In the genomic region with DNA sequence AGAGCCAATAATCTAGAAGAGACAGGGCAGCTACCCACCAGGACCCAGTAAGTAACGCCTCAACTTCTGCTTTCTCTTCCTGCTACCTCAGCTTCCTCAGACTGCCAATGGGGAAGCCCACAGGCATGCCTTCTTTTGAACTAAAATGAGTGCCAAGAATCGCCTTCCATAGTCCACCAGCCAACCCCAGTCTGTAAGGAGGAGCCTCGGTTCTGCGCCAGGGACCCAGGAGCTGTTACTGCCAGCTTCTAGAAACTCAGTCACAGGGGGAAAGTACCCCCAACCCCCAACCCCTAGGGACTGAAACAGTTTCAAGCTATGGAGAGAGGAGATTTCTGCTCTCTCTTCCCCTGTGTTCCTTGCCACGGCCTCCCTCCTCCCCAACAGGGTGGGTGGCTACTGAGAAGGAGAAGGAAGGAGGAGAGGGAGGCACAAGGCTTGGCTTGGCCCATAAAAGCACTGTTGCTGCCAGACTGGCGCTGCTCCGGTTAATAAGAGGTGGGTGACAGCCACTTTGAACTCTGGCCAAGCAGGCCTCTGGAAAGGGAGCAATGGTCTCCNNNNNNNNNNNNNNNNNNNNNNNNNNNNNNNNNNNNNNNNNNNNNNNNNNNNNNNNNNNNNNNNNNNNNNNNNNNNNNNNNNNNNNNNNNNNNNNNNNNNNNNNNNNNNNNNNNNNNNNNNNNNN, we compare ENCODE assay signal across 8 mouse cellular contexts. TPM values are rescaled to one million over a fixed set of nuclear protein-coding genes. Genes with fewer than 3 reads are reported as not detected.
DNase-seq lines count a peak whose midpoint lies in the region; ATAC-seq and TF ChIP-seq lines count a peak whose summit lies in the region.

No protein-coding gene starts in this region.

- H3K27me3 ChIP-seq in kidney, embryonic 15.5 days, result peaks cover 14% of the 10 kb centered on the region
- H3K27me3 ChIP-seq in heart, embryonic 14.5 days (ENCODE audit: control insufficient read depth, insufficient read depth, low read length), result peaks cover 4% of the 10 kb centered on the region; the same call in 1 of the 2 replicates
- no peaks in the 10 kb centered on the region; the same call in 1 of the 2 replicates for H3K27me3 ChIP-seq in limb, embryonic 11.5 days (ENCODE audit: control insufficient read depth, insufficient read depth, low read length)
- no peaks in the 10 kb centered on the region for H3K27me3 ChIP-seq in stomach, postnatal 0 days (ENCODE audit: control insufficient read depth, insufficient read depth, low read length)

- H3K4me3 ChIP-seq in kidney, embryonic 15.5 days (replicated peaks), result no peak overlapping the region
- 0 out of 4 replicates have a peak overlapping the region, but pooled peaks of 1 of the 2 experiments have one; percentile 66 for H3K4me3 ChIP-seq in heart, embryonic 14.5 days (ENCODE audit: control insufficient read depth in 1 of 2, insufficient read depth in 1 of 2, low read depth in 1 of 2, low read length in 2 of 2)
- H3K4me3 ChIP-seq in limb, embryonic 11.5 days (ENCODE audit: low read depth, low read length), result no peak overlapping the region
- no peak overlapping the region for H3K4me3 ChIP-seq in stomach, postnatal 0 days (ENCODE audit: low read depth, low read length)

- peak overlapping the region; percentile 58; the same call in 1 of the 2 replicates for H3K27ac ChIP-seq in kidney, embryonic 15.5 days
- H3K27ac ChIP-seq in heart, embryonic 14.5 days (replicated peaks in 1 of 2; ENCODE audit: control insufficient read depth in 1 of 2, insufficient read depth in 1 of 2, low read depth in 2 of 2, low read length in 2 of 2), result peak overlapping the region in 1 of 2 experiments; percentile 31; a peak in 1 of 4 replicates
- H3K27ac ChIP-seq in limb, embryonic 11.5 days (replicated peaks; ENCODE audit: low read depth, low read length), result no peak overlapping the region
- H3K27ac ChIP-seq in stomach, postnatal 0 days (replicated peaks), result peak overlapping the region; percentile 49

- peaks cover 32% of the 10 kb centered on the region for H3K4me1 ChIP-seq in kidney, embryonic 15.5 days
- H3K4me1 ChIP-seq in heart, embryonic 14.5 days (ENCODE audit: control insufficient read depth in 2 of 2, insufficient read depth in 2 of 2, low read length in 2 of 2), result peaks cover 5 to 12% of the 10 kb centered on the region in 2 experiments
- peaks cover 7% of the 10 kb centered on the region; the same call in 1 of the 2 replicates for H3K4me1 ChIP-seq in limb, embryonic 11.5 days (ENCODE audit: control insufficient read depth, insufficient read depth, low read length)
- 0 out of 2 replicates have a peak, but pooled peaks cover 2% of the 10 kb centered on the region for H3K4me1 ChIP-seq in stomach, postnatal 0 days (replicated peaks; ENCODE audit: control insufficient read depth, insufficient read depth)

- no peaks in the 10 kb centered on the region for H3K9me3 ChIP-seq in kidney, embryonic 15.5 days (replicated peaks)
- H3K9me3 ChIP-seq in heart, embryonic 14.5 days (ENCODE audit: control insufficient read depth, low read length), result no peaks in the 10 kb centered on the region
- no peaks in the 10 kb centered on the region for H3K9me3 ChIP-seq in limb, embryonic 11.5 days (ENCODE audit: control insufficient read depth, low read length)
- no peaks in the 10 kb centered on the region for H3K9me3 ChIP-seq in stomach, postnatal 0 days (ENCODE audit: control insufficient read depth, low read length)

- WGBS in kidney, embryonic 15.5 days, result 69% methylated on average over 7 of the region's 7 CpGs
- 66% methylated on average over 7 of the region's 7 CpGs for WGBS in heart, embryonic 14.5 days
- WGBS in limb, embryonic 11.5 days, result 84% methylated on average over 7 of the region's 7 CpGs
- WGBS in stomach, postnatal 0 days, result 65% methylated on average over 6 of the region's 7 CpGs

- H3K4me2 ChIP-seq in kidney, embryonic 15.5 days, result peak overlapping the region; percentile 68; the same call in 1 of the 2 replicates
- peak overlapping the region; percentile 61 for H3K4me2 ChIP-seq in heart, embryonic 14.5 days (ENCODE audit: low read length)
- no peak overlapping the region; the same call in 1 of the 2 replicates for H3K4me2 ChIP-seq in limb, embryonic 11.5 days (ENCODE audit: low read depth, severe bottlenecking)
- H3K4me2 ChIP-seq in stomach, postnatal 0 days (replicated peaks; ENCODE audit: low read depth), result no peak overlapping the region

- no peak for TF ChIP-seq EP300 in stomach, postnatal 0 days (optimal IDR thresholded peaks at IDR 0.05)

- no peak for DNase-seq in kidney, postnatal 14 days
- peak; percentile 77 for DNase-seq in cerebellum, adult 11-12 months
- DNase-seq in limb, embryonic 11.5 days (ENCODE audit: low spot score), result no peak
- DNase-seq in stomach, postnatal 0 days (ENCODE audit: low spot score), result peak; percentile 13
- DNase-seq in embryo, embryonic 10.5 days (ENCODE audit: low spot score), result no peak

- H3K9ac ChIP-seq in kidney, embryonic 15.5 days, result no peak overlapping the region
- 0 out of 2 replicates have a peak overlapping the region, but pooled peaks have one; percentile 41 for H3K9ac ChIP-seq in heart, embryonic 14.5 days (ENCODE audit: low read length)
- H3K9ac ChIP-seq in limb, embryonic 11.5 days (ENCODE audit: low read length), result peak overlapping the region; percentile 27; the same call in 1 of the 2 replicates
- no peak overlapping the region for H3K9ac ChIP-seq in stomach, postnatal 0 days (ENCODE audit: low read length)

- ATAC-seq in kidney, embryonic 15.5 days (replicated peaks; ENCODE audit: low FRiP score), result no peak
- no peak for ATAC-seq in heart, embryonic 14.5 days (ENCODE audit: insufficient number of reproducible peaks, insufficient read depth, low FRiP score, low read depth)
- ATAC-seq in limb, embryonic 11.5 days (ENCODE audit: insufficient number of reproducible peaks, low FRiP score, low TSS enrichment, low read depth), result no peak
- ATAC-seq in megakaryocyte-erythroid progenitor cell, adult 5-6 weeks (replicated peaks; ENCODE audit: low FRiP score, low TSS enrichment, poor library complexity, severe bottlenecking), result peak; percentile 20
- ATAC-seq in stomach, postnatal 0 days (ENCODE audit: low FRiP score, low TSS enrichment), result 0 out of 2 replicates have a peak, but pooled peaks have one; percentile 10

- no peaks in the 10 kb centered on the region for H3K36me3 ChIP-seq in kidney, embryonic 15.5 days
- H3K36me3 ChIP-seq in heart, embryonic 14.5 days (ENCODE audit: control insufficient read depth, insufficient read depth, low read length), result no peaks in the 10 kb centered on the region
- H3K36me3 ChIP-seq in limb, embryonic 11.5 days (ENCODE audit: control insufficient read depth, insufficient read depth, low read length), result no peaks in the 10 kb centered on the region
- H3K36me3 ChIP-seq in stomach, postnatal 0 days (ENCODE audit: control insufficient read depth, insufficient read depth, low read length), result no peaks in the 10 kb centered on the region

- no peak for TF ChIP-seq CTCF in stomach, postnatal 0 days (IDR thresholded peaks at IDR 0.05; ENCODE audit: low read depth)

RNA-seq across cellular contexts. Expression of gene Cuedc2, which starts 0.9 kb away (rescaled TPM):
- polyA plus RNA-seq in kidney, embryonic 15.5 days (2015; fragmentation: Nextera tagmentation; extraction: Ambion mirVana), result 158 and 177 TPM in 2 replicates
- 125 and 128 TPM in 2 replicates for polyA plus RNA-seq in heart, embryonic 14.5 days (2014; fragmentation: Nextera tagmentation; extraction: Ambion mirVana)
- 163 and 179 TPM in 2 replicates for polyA plus RNA-seq in limb, embryonic 11.5 days (2014; fragmentation: Nextera tagmentation; extraction: Ambion mirVana)
- 58.5 and 61.2 TPM in 2 replicates for total RNA-seq in megakaryocyte-erythroid progenitor cell, adult 5-6 weeks (2014; fragmentation: Nextera tagmentation)
- total RNA-seq in megakaryocyte-erythroid progenitor cell, adult 5-6 weeks (2017), result 100 and 121 TPM in 2 replicates
- polyA plus RNA-seq in stomach, postnatal 0 days (2015; fragmentation: Nextera tagmentation; extraction: Ambion mirVana), result 75.3 and 77.5 TPM in 2 replicates

RNA-seq across cellular contexts. Expression of gene Mfsd13a, which starts 1.5 kb away (rescaled TPM):
- polyA plus RNA-seq in kidney, embryonic 15.5 days (2015; fragmentation: Nextera tagmentation; extraction: Ambion mirVana), result 12.5 and 15.0 TPM in 2 replicates
- 4.4 and 6.4 TPM in 2 replicates for polyA plus RNA-seq in heart, embryonic 14.5 days (2014; fragmentation: Nextera tagmentation; extraction: Ambion mirVana)
- polyA plus RNA-seq in limb, embryonic 11.5 days (2014; fragmentation: Nextera tagmentation; extraction: Ambion mirVana), result 5.3 and 5.7 TPM in 2 replicates
- total RNA-seq in megakaryocyte-erythroid progenitor cell, adult 5-6 weeks (2014; fragmentation: Nextera tagmentation), result 15.0 and 16.5 TPM in 2 replicates
- 1.3 and 1.7 TPM in 2 replicates for total RNA-seq in megakaryocyte-erythroid progenitor cell, adult 5-6 weeks (2017)
- 5.3 and 7.7 TPM in 2 replicates for polyA plus RNA-seq in stomach, postnatal 0 days (2015; fragmentation: Nextera tagmentation; extraction: Ambion mirVana)

RNA-seq across cellular contexts. Expression of gene 2310034G01Rik, which starts 10.7 kb away (rescaled TPM):
- 2.0 and 2.6 TPM in 2 replicates for polyA plus RNA-seq in kidney, embryonic 15.5 days (2015; fragmentation: Nextera tagmentation; extraction: Ambion mirVana)
- polyA plus RNA-seq in heart, embryonic 14.5 days (2014; fragmentation: Nextera tagmentation; extraction: Ambion mirVana), result 0.62 and 1.8 TPM in 2 replicates
- polyA plus RNA-seq in limb, embryonic 11.5 days (2014; fragmentation: Nextera tagmentation; extraction: Ambion mirVana), result 1.2 and 1.8 TPM in 2 replicates
- 0.55 TPM in 1 of 2 replicates, not detected in the other for total RNA-seq in megakaryocyte-erythroid progenitor cell, adult 5-6 weeks (2014; fragmentation: Nextera tagmentation)
- 0.56 TPM in 1 of 2 replicates, not detected in the other for total RNA-seq in megakaryocyte-erythroid progenitor cell, adult 5-6 weeks (2017)
- polyA plus RNA-seq in stomach, postnatal 0 days (2015; fragmentation: Nextera tagmentation; extraction: Ambion mirVana), result 1.6 and 1.7 TPM in 2 replicates

RNA-seq across cellular contexts. Expression of gene Fbxl15, which starts 11.4 kb away (rescaled TPM):
- 18.2 and 20.1 TPM in 2 replicates for polyA plus RNA-seq in kidney, embryonic 15.5 days (2015; fragmentation: Nextera tagmentation; extraction: Ambion mirVana)
- polyA plus RNA-seq in heart, embryonic 14.5 days (2014; fragmentation: Nextera tagmentation; extraction: Ambion mirVana), result 10.4 and 11.8 TPM in 2 replicates
- polyA plus RNA-seq in limb, embryonic 11.5 days (2014; fragmentation: Nextera tagmentation; extraction: Ambion mirVana), result 10.9 and 15.1 TPM in 2 replicates
- 4.7 TPM in 1 of 2 replicates, not detected in the other for total RNA-seq in megakaryocyte-erythroid progenitor cell, adult 5-6 weeks (2014; fragmentation: Nextera tagmentation)
- 0.42 and 2.5 TPM in 2 replicates for total RNA-seq in megakaryocyte-erythroid progenitor cell, adult 5-6 weeks (2017)
- 13.2 and 14.8 TPM in 2 replicates for polyA plus RNA-seq in stomach, postnatal 0 days (2015; fragmentation: Nextera tagmentation; extraction: Ambion mirVana)

RNA-seq across cellular contexts. Expression of gene Psd, which starts 12.5 kb away (rescaled TPM):
- polyA plus RNA-seq in kidney, embryonic 15.5 days (2015; fragmentation: Nextera tagmentation; extraction: Ambion mirVana), result 3.9 and 7.2 TPM in 2 replicates
- polyA plus RNA-seq in heart, embryonic 14.5 days (2014; fragmentation: Nextera tagmentation; extraction: Ambion mirVana), result 6.0 and 7.4 TPM in 2 replicates
- 1.3 and 1.7 TPM in 2 replicates for polyA plus RNA-seq in limb, embryonic 11.5 days (2014; fragmentation: Nextera tagmentation; extraction: Ambion mirVana)
- total RNA-seq in megakaryocyte-erythroid progenitor cell, adult 5-6 weeks (2014; fragmentation: Nextera tagmentation), result 3.4 and 7.1 TPM in 2 replicates
- 0.99 TPM in 1 of 2 replicates, not detected in the other for total RNA-seq in megakaryocyte-erythroid progenitor cell, adult 5-6 weeks (2017)
- 44.9 and 59.2 TPM in 2 replicates for polyA plus RNA-seq in stomach, postnatal 0 days (2015; fragmentation: Nextera tagmentation; extraction: Ambion mirVana)

Comparison
In these comparisons a context has a peak if more than half of its experiments do, and no peak if none do; other contexts are left out.
1. ATAC-seq: peak in megakaryocyte-erythroid progenitor cell, adult 5-6 weeks (single experiment) and stomach, postnatal 0 days (single experiment); none in kidney, embryonic 15.5 days (single experiment), heart, embryonic 14.5 days (single experiment) and limb, embryonic 11.5 days (single experiment).
2. H3K4me2 ChIP-seq: peak in kidney, embryonic 15.5 days (single experiment) and heart, embryonic 14.5 days (single experiment); none in limb, embryonic 11.5 days (single experiment) and stomach, postnatal 0 days (single experiment).
3. H3K9ac ChIP-seq: peak in heart, embryonic 14.5 days (single experiment) and limb, embryonic 11.5 days (single experiment); none in kidney, embryonic 15.5 days (single experiment) and stomach, postnatal 0 days (single experiment).
4. DNase-seq: peak in cerebellum, adult 11-12 months (single experiment) and stomach, postnatal 0 days (single experiment); none in kidney, postnatal 14 days (single experiment), limb, embryonic 11.5 days (single experiment) and embryo, embryonic 10.5 days (single experiment).